Mouse (Mus musculus) frontal cortex, adult (tissue): ENCODE measurements around the gene Vmn2r111.
"Not testable (repeated sequence)": the region's sequence is repeated elsewhere in the genome, so short reads cannot be mapped to it uniquely, and the experiment has no call there.

Experiments
- ATAC-seq: cut with Nextera tagmentation; 2 replicates; pipeline ENCODE4 v1.9.2; 2017; ENCODE audit warnings: mild to moderate bottlenecking, moderate library complexity, mixed read lengths; ENCODE audit not compliant: low TSS enrichment

Vmn2r111 gene

GRCm38 (mm10) chr17:22573382-22573781, at the start of gene Vmn2r111:
Gene Vmn2r111, minus strand, starts transcription at chr17:22573482.
- not testable (repeated sequence) for ATAC-seq

GRCm38 (mm10) chr17:22600651-22601050, 27.4 kb upstream of the Vmn2r111 start, which contains the start of gene Vmn2r112:
Gene Vmn2r112, plus strand, starts transcription at chr17:22600951.
- not testable (repeated sequence) for ATAC-seq

GRCm38 (mm10) chr17:22520467-22520866, 52.8 kb downstream of the Vmn2r111 start:
- ATAC-seq: not testable (repeated sequence)

GRCm38 (mm10) chr17:22520037-22520436, 53.2 kb downstream of the Vmn2r111 start:
- not testable (repeated sequence) for ATAC-seq

GRCm38 (mm10) chr17:22497120-22497519, 76.2 kb downstream of the Vmn2r111 start:
- no peak for ATAC-seq
